Mouse (Mus musculus) lung, postnatal 0 days (tissue): ENCODE data around the gene Shroom3.

Experiments
- CTCF ChIP-seq: IDR thresholded peaks from 2 replicates; pipeline ENCODE4 v1.5.1; 2016; ENCODE audit warnings: antibody characterized with exemption, mild to moderate bottlenecking
- EP300 ChIP-seq: IDR thresholded peaks from 2 replicates; pipeline ENCODE4 v1.6.1; 2016; ENCODE audit warnings: antibody characterized with exemption, mild to moderate bottlenecking, control low read depth

DNA sequence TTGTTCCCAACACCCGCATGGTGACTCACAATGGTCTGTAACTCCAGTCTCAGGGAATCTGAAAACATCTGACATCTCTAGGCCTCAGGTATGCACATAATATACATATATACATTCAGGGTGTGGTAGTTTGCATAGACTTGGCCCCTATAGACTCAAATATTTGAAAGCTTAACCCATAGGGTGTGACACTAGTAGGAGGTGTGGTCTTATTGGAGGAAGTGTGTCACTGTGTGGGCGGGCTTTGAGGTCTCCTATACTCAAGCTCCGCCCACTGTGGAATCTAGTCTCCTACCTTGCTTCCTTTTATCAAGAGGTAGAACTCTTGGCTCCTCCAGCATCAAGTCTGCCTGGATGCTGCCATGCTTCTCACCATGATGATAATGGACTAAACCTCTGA lies 91.7 kb downstream of the Shroom3 start:
- TF ChIP-seq CTCF = no peak
- no peak for TF ChIP-seq EP300
